Mouse (Mus musculus) kidney, postnatal 36 days (tissue): ENCODE data around the gene Gm13057.
"Not testable (repeated sequence)": the region's sequence is repeated elsewhere in the genome, so short reads cannot be mapped to it uniquely, and the experiment has no call there.

Experiments used
- DNase-seq, 2 experiments: peaks; one replicate each; pipeline ENCODE4 v3.0.0; 2021 to 2022; ENCODE audit warnings: mixed read lengths in 2 of 2

Gm13057 gene

GRCm38 (mm10) chr4:143551400-143551799, at the start of gene Gm13057, which contains the start of gene BC080695:
TSS of gene Gm13057 (plus strand) at chr4:143551709.
TSS of gene BC080695 (plus strand) at chr4:143551700.
- not testable (repeated sequence) for DNase-seq

- no peak for DNase-seq
These were observed 40.5 kb upstream of the Gm13057 start, which contains the start of gene Gm13043 for GRCm38 (mm10) chr4:143511043-143511442. TSS of gene Gm13043 (plus strand) at chr4:143511343.

GRCm38 (mm10) chr4:143535654-143536053, 15.9 kb upstream of the Gm13057 start, which contains the start of gene Gm13040:
TSS of gene Gm13040 (plus strand) at chr4:143535954.
- DNase-seq, result not testable (repeated sequence)
